Mouse (Mus musculus): ENCODE measurements around the gene Ddr1. TPM values are rescaled to one million over a fixed set of nuclear protein-coding genes. Genes with fewer than 3 reads are reported as not detected.

Ddr1 gene
- polyA plus RNA-seq, 1 experiment from 2014 or later: 230 TPM

DNA sequence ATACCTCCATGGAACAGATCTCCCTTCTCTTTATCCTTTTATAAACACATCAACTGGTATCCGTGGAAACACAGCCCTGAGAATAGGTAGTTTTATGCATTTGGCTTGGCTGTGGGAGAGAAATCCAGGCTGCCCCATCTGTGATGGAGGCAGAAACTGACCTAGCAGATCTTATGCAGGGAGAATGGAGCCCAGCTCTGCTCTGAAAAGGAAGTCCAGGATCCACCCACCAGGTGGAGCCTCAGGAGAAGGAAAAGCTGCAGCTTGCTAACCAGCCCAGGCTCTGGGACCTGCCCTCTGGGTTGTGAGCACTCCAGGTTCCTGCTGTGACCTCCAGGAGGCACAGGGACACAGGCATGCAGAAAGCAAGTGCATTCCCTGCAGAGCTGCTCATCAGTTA, 70.4 kb downstream of the Ddr1 start:
- DNase-seq (ENCODE audit: low read depth, low spot score): peak; percentile 77
- ChIA-PET POLR2A (interaction anchor here (0.7 to 2.2 kb wide), 2 partner anchors 33 to 198 kb away, joined by 4 to 6 read pairs; partner anchors contain the start of gene Vars2), CTCF (interaction anchor here (0.6 to 4.0 kb wide), 20 partner anchors 9 to 103 kb away, joined by 3 to 39 read pairs (median 6); partner anchors contain the start of genes Ddr1 and Sfta2)
- TF ChIP-seq CTCF (IDR thresholded peaks at IDR 0.05): peak; percentile 85
- H3K27me3 ChIP-seq: no peaks in the 10 kb centered on the region
- in situ Hi-C loops (cut with MboI; ENCODE audit: low pct_unique_long_range_greater_than_20kb): loop anchor here (5.0 kb wide), 2 partner anchors 52 to 103 kb away; no protein-coding TSS in a partner anchor
- peak; percentile 96 for ATAC-seq

Other genes with a start within 250 kb of the Ddr1 start
- 0.35 TPM for gene H2-Q10, start 234.5 kb downstream of the Ddr1 start, polyA plus RNA-seq (2021)
- gene Pou5f1, start 198.6 kb downstream of the Ddr1 start, polyA plus RNA-seq (2021): not detected
- gene Tcf19, start 187.8 kb downstream of the Ddr1 start, polyA plus RNA-seq (2021): 35.9 TPM
- gene Cchcr1, start 187.5 kb downstream of the Ddr1 start, polyA plus RNA-seq (2021): 44.8 TPM
- 0.37 TPM for gene Psors1c2, start 171.4 kb downstream of the Ddr1 start, polyA plus RNA-seq (2021)
- gene Cdsn, start 152.5 kb downstream of the Ddr1 start, polyA plus RNA-seq (2021): 8.6 TPM
- gene 2300002M23Rik, start 137.2 kb downstream of the Ddr1 start, polyA plus RNA-seq (2021): not detected
- not detected for gene Sfta2, start 103.1 kb downstream of the Ddr1 start, polyA plus RNA-seq (2021)
- not detected for gene Gm9573, start 78.0 kb downstream of the Ddr1 start, polyA plus RNA-seq (2021)
- not detected for gene Mucl3, start 60.9 kb downstream of the Ddr1 start, polyA plus RNA-seq (2021)
- gene Vars2, start 37.0 kb downstream of the Ddr1 start, polyA plus RNA-seq (2021): 34.4 TPM
- gene Gtf2h4, start 30.9 kb downstream of the Ddr1 start, polyA plus RNA-seq (2021): 30.5 TPM
- 149 TPM for gene Ier3, start 117.1 kb upstream of the Ddr1 start, polyA plus RNA-seq (2021)
- gene Flot1, start 118.6 kb upstream of the Ddr1 start, polyA plus RNA-seq (2021): 308 TPM
- gene Tubb5, start 133.7 kb upstream of the Ddr1 start, polyA plus RNA-seq (2021): 608 TPM
- gene Mdc1, start 136.9 kb upstream of the Ddr1 start, polyA plus RNA-seq (2021): 23.9 TPM
- gene Nrm, start 156.7 kb upstream of the Ddr1 start, polyA plus RNA-seq (2021): 13.5 TPM
- 74.3 TPM for gene Ppp1r18, start 161.0 kb upstream of the Ddr1 start, polyA plus RNA-seq (2021)
- 68.9 TPM for gene Dhx16, start 175.2 kb upstream of the Ddr1 start, polyA plus RNA-seq (2021)
- 61.5 TPM for gene 2310061I04Rik, start 192.8 kb upstream of the Ddr1 start, polyA plus RNA-seq (2021)
- gene Atat1, start 205.5 kb upstream of the Ddr1 start, polyA plus RNA-seq (2021): 42.6 TPM
- 83.0 TPM for gene Mrps18b, start 211.8 kb upstream of the Ddr1 start, polyA plus RNA-seq (2021)
- gene Ppp1r10, start 211.8 kb upstream of the Ddr1 start, polyA plus RNA-seq (2021): 41.2 TPM